Mouse (Mus musculus): ENCODE results near the gene Tnnt1.
A peak's percentile ranks its signal among the peaks of the same experiment; 100 is the strongest.

The Tnnt1 gene

GRCm38 (mm10) chr7:4521231-4522003, 5.2 kb upstream of the Tnnt1 start:
- DNase-seq, result no peak

- no peak for DNase-seq
Observed at GRCm38 (mm10) chr7:4518487-4518886, 2.3 kb upstream of the Tnnt1 start.

DNA sequence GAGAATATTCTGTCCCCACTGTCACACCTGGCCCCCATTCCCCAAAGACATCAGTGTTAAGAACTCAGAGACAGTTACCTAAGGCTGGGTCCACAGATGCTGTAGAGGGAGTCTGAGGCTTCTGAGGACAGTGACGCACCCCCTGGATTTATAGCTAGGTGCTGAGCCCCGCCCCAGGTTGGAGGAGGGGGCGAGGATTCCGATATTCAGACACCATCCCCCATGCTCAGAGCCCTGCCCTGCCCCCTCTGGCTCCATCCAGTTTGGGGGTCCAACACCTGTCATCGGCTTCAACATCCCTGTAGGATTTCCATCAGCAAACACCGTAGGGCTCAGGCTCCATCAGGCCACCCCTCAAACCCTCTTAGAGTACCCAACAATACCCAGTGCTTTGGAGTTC, 329 bp downstream of the Tnnt1 start:
- DNase-seq, result no peak

DNA sequence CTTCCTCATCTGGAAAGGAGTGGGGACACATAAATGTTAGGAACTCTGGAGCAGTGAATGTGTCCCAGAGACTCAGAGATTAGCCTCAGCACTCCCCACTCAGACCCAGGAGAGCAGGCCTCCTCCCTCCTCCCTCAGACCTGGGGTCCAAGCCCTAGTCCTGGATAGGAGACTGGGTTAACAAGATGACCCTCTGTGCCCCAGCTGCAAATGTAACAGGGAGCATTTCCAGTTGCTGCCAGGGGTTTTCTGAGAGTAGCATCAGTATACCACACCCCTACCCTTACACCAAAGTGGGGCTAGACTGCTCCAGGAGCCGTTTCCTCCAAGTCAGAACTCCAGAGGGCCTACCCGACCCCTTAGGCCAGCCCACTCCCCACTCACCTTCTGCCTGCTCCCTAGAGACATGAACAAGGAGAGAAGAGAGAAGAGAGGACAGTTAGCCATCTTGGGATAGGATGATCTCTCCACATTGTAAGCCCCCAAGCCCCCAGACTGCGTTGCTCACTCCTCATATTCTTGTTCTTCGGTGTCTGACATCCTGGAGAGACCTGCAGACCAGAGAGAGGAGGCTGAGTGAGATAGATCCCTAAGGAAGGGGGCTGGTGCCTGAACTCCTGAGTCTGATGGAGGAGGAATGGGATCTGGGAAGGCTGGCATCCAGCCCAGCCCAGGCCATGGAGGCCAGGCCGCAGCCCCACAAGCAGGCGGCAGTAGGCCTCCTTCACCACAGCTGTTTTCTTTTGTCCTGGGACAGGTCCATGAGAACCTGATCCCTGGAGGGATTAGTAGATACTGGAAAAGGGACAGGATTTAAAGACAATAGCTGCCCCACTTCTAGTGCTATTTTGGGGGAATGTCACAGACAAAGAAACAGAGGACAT, 2.1 kb downstream of the Tnnt1 start:
- no peak for DNase-seq

- no peak for DNase-seq
Observed at GRCm38 (mm10) chr7:4513236-4513635, 2.9 kb downstream of the Tnnt1 start.

- no peak for DNase-seq
Observed at GRCm38 (mm10) chr7:4511489-4512224, 4.5 kb downstream of the Tnnt1 start.

GRCm38 (mm10) chr7:4509863-4510608, 6.1 kb downstream of the Tnnt1 start:
- peak; percentile 38 for DNase-seq

GRCm38 (mm10) chr7:4508739-4509116, 7.5 kb downstream of the Tnnt1 start:
- DNase-seq, result no peak

GRCm38 (mm10) chr7:4508062-4508738, 8.0 kb downstream of the Tnnt1 start:
- peak; percentile 31 for DNase-seq

DNA sequence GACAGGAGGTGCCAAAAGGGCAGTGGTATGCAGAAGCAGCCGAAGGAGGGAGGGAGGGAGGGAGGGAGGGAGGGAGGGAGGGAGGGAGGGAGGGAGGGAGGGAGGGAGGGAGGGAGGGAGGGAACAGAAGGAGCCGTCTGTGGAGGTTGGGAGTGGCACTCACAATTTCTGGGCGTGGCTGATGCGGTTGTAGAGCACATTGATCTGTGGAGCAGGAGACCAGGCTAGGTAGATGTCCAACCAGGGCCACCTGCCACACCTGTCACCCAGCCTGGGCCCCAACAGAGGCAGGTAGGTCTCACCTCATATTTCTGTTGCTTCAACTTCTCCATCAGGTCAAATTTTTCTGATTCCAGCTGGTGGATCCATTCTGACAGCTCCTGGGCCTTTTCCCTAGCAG, 9.0 kb downstream of the Tnnt1 start:
- no peak for DNase-seq

GRCm38 (mm10) chr7:4504646-4505435, 11.3 kb downstream of the Tnnt1 start:
- DNase-seq, result no peak

DNA sequence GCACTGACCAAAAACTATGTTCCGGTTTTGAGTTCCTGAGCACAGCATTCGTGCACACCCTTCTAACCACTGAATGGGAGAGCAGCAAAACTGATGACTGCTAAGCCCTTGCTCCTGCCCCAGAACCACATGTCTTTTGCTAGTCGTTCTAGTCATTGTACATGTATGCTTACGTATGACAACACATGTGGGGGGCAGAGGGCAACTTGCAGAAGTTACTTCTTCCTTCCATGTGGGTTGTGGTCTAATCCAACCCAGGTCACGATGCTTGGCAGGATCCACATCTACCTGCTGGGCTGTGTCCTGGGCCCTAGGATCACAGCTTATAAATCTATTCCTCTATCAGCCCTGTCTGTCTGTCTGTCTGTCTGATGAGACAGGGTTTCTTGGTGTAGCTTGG, 12.3 kb downstream of the Tnnt1 start:
- DNase-seq, result no peak

- DNase-seq, result no peak
Observed at GRCm38 (mm10) chr7:4503100-4503499, 13.1 kb downstream of the Tnnt1 start.

- peak; percentile 46 for DNase-seq
Observed at GRCm38 (mm10) chr7:4502421-4503090, 13.6 kb downstream of the Tnnt1 start.

DNA sequence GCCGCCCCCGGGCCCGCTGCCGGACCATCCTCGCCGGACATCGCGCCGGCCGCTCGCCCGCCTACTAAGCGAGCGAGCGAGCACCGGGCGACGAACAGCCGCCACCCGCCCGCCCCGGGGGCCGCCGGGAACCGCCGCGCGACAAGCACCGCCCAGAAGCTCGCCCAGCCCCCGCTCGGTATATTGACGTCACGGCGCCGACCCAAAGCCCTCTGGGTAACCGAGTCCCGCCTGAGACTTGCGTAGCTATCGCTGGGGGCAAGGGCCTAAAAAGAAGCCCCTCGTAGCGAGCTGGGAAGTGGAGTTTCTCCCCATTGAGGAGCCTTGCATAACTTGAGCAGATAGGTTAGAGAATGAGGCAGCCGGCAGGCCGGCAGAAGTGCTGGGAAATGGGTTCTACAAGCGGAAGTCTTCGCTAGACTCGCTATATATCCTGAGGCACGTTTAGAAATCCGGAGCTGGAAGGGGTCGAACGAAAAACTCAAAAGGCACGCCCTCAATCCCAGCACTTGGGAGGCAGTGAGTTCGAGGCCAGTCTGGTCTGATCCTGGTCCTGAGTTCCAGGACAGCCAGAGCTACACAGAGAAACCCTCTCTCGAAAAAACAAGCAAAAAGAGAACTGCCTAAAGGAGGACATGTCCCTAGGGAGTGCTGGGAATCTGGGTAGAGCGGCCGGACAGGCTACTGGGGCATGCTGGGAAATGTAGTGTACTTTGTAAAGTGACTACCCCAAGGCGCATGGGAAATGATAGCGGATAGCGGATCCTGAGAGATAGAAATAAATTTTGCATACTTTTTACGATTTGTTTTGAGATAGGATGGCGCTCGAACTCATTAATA, 14.4 kb downstream of the Tnnt1 start, which contains the start of gene Ppp1r12c:
TSS of gene Ppp1r12c (minus strand) at position 123 of the 840 bp plus-strand sequence.
- peak; percentile 97 for DNase-seq

- DNase-seq, result peak; percentile 48
Observed at GRCm38 (mm10) chr7:4500892-4501471, 15.2 kb downstream of the Tnnt1 start.

DNA sequence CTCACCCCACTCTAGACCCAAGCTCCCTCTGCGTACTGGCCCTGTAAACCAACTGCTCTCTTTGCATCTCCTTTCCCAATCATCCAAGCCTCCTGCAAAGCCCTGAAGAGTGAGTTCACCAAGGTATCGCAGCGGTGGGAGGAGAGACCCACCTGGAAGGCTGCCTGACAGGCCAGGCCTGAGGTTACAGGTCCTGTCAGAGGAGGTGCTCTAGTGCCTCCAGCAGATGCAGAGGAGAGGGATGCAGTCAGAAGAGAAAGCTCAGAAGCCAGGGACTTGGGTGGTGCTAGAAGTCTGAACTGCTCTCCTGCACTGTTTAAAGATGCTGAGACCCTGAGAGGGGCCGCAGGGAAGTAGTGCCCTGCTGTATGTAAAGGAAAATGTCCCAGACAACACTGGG, 17.1 kb downstream of the Tnnt1 start:
- DNase-seq, result no peak

- DNase-seq, result no peak
Observed at GRCm38 (mm10) chr7:4498251-4498650, 17.9 kb downstream of the Tnnt1 start.

DNA sequence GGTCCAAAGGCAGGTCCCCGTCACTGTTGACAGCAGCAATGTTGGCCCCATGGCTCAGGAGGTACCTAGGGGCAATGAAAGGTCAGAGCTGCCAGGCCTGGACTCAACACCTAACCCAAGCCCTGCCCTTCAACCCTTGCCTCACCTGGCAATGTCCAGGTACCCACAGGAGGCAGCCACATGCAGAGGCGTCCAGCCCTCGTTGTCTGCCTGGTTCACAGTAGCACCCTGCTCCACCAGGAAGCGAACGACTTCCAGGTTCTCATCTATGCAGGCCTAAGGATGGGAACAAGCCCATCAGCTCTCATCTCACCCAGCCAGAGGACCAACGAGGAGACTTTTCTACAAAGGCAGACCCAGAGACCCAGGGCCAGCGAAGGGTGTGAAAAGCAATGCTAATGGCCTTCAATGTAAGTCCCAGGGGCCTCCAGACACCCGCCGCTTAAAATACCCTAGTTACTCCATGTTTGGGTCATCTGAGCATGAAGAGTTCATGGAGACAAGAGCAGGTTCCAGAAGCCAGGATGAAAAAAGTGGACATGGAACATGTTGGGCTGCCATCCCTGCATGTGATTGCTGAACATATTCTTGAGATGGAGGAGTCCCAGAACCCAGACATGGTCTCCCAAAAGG, 18.8 kb downstream of the Tnnt1 start:
- DNase-seq, result no peak
